Mouse (Mus musculus) embryonic facial prominence, embryonic 13.5 days (tissue): Measurements from ENCODE around the gene Pdcd6ip. TPM values are rescaled to one million over a fixed set of nuclear protein-coding genes. Genes with fewer than 3 reads are reported as not detected.

Experiments
- ATAC-seq: fragments of 200-750 bp; cut with Nextera tagmentation; 2 replicates; pipeline ENCODE4 v1.8.0; 2017; ENCODE audit warnings: low read depth; ENCODE audit not compliant: insufficient number of reproducible peaks, insufficient read depth, low FRiP score, low TSS enrichment
- H3K27ac ChIP-seq: fragments of 300-500 bp; sonication (generic); 2 replicates; pipeline ENCODE4 v1.5.1; 2015; ENCODE audit warnings: moderate library complexity, mild to moderate bottlenecking, inconsistent platforms
- H3K27me3 ChIP-seq: fragments of 300-500 bp; sonication (generic); 2 replicates; pipeline ENCODE4 v1.6.1; 2015; ENCODE audit warnings: mild to moderate bottlenecking, inconsistent platforms
- H3K36me3 ChIP-seq: fragments of 300-500 bp; sonication (generic); 2 replicates; pipeline ENCODE4 v1.6.1; 2015; ENCODE audit warnings: mild to moderate bottlenecking, inconsistent platforms
- H3K4me1 ChIP-seq: fragments of 300-500 bp; sonication (generic); 2 replicates; pipeline ENCODE4 v1.6.1; 2015; ENCODE audit warnings: inconsistent platforms
- H3K4me2 ChIP-seq: fragments of 300-500 bp; sonication (generic); 2 replicates; pipeline ENCODE4 v1.6.1; 2015; ENCODE audit warnings: moderate library complexity, mild to moderate bottlenecking, inconsistent platforms
- H3K4me3 ChIP-seq: fragments of 300-500 bp; sonication (generic); 2 replicates; pipeline ENCODE4 v1.5.1; 2015; ENCODE audit warnings: mild to moderate bottlenecking, inconsistent platforms
- H3K9ac ChIP-seq: fragments of 300-500 bp; sonication (generic); 2 replicates; pipeline ENCODE4 v1.6.1; 2015; ENCODE audit warnings: mild to moderate bottlenecking, inconsistent platforms
- H3K9me3 ChIP-seq: fragments of 300-500 bp; sonication (generic); 2 replicates; pipeline ENCODE4 v1.6.1; 2016; ENCODE audit warnings: inconsistent platforms
- WGBS: fragments of 180-500 bp; shearing (Covaris S2); methylation state at CpG from one replicate; pipeline ENCODE4 v1.1.7; 2015; ENCODE audit warnings: mixed read lengths; 5-methylcytosine and 5-hydroxymethylcytosine counted together
- polyA plus RNA-seq: library from polyadenylated mRNA; unstranded; fragments of >200 nt; fragmentation: Nextera tagmentation; extraction: Ambion mirVana; gene quantifications from 2 replicates; pipeline ENCODE4 v1.2.1, GENCODE M21; 2015

The Pdcd6ip gene
- polyA plus RNA-seq, 1 experiment from 2014 or later, result 55.5 TPM

- Histone ChIP-seq H3K27me3 (no peaks in the 10 kb centered on the region), H3K4me3 (no peak overlapping the region), H3K4me1 (no peaks in the 10 kb centered on the region), H3K9me3 (no peaks in the 10 kb centered on the region), H3K4me2 (no peak overlapping the region), H3K27ac (no peak overlapping the region), H3K9ac (no peak overlapping the region), H3K36me3 (no peaks in the 10 kb centered on the region)
- ATAC-seq, result no peak
- WGBS, result 77% methylated on average over 3 of the region's 3 CpGs
Observed at GRCm38 (mm10) chr9:113644076-113644475, 64.0 kb downstream of the Pdcd6ip start.

GRCm38 (mm10) chr9:113643669-113644068 lies 64.4 kb downstream of the Pdcd6ip start:
- H3K4me1 ChIP-seq, result no peaks in the 10 kb centered on the region
- no peaks in the 10 kb centered on the region for H3K27me3 ChIP-seq
- no peak overlapping the region for H3K4me3 ChIP-seq
- H3K4me2 ChIP-seq, result no peak overlapping the region
- ATAC-seq, result no peak
- H3K9ac ChIP-seq, result no peak overlapping the region
- no peaks in the 10 kb centered on the region for H3K9me3 ChIP-seq
- 78% methylated on average over 15 of the region's 15 CpGs for WGBS
- H3K27ac ChIP-seq, result no peak overlapping the region
- no peaks in the 10 kb centered on the region for H3K36me3 ChIP-seq

- Histone ChIP-seq H3K27ac (no peak overlapping the region), H3K36me3 (no peaks in the 10 kb centered on the region), H3K4me3 (no peak overlapping the region), H3K9me3 (0 out of 2 replicates have a peak, but pooled peaks cover 5% of the 10 kb centered on the region), H3K4me2 (no peak overlapping the region), H3K4me1 (peaks cover 3% of the 10 kb centered on the region), H3K9ac (no peak overlapping the region), H3K27me3 (peaks cover 5% of the 10 kb centered on the region; the same call in 1 of the 2 replicates)
- no peak for ATAC-seq
- 15% methylated on average over 7 of the region's 7 CpGs for WGBS
Observed at GRCm38 (mm10) chr9:113634986-113635385, 73.1 kb downstream of the Pdcd6ip start.

DNA sequence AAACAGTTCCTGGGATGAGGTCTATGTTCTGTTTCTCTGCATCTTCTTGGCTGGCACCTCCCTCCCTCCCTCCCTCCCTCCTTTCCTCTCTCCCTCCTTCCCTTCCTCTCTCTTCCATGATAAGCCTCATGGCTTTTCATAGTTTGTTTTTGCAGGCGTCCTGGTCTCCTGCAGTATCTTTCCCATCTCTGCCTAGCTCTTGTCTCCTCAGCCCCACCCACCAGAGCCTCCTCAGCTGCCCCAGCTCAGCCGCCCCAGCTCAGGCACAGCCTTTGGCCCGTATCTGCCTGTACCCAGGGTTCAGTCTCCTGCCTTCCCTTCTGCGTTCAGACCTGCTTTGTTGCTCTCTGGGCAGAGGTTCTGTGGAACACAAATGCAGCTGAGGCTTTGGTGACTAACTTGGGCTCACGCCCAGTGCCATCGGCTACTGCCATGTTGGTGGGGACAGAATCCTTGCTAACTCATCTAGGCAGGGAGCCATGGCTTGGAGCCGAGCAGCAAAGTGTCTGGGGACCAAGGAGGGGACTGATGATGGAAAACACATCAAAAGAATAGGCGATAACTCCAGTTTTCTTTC lies 74.8 kb downstream of the Pdcd6ip start:
- H3K4me2 ChIP-seq, result no peak overlapping the region
- no peak for ATAC-seq
- H3K27ac ChIP-seq, result no peak overlapping the region
- peaks cover 5% of the 10 kb centered on the region; the same call in 1 of the 2 replicates for H3K27me3 ChIP-seq
- peaks cover 3% of the 10 kb centered on the region for H3K4me1 ChIP-seq
- H3K9me3 ChIP-seq, result 0 out of 2 replicates have a peak, but pooled peaks cover 5% of the 10 kb centered on the region
- 69% methylated on average over 8 of the region's 8 CpGs for WGBS
- no peaks in the 10 kb centered on the region for H3K36me3 ChIP-seq
- no peak overlapping the region for H3K9ac ChIP-seq
- no peak overlapping the region for H3K4me3 ChIP-seq

GRCm38 (mm10) chr9:113632350-113633043 lies 75.6 kb downstream of the Pdcd6ip start:
- no peaks in the 10 kb centered on the region for H3K36me3 ChIP-seq
- 0 out of 2 replicates have a peak, but pooled peaks cover 5% of the 10 kb centered on the region for H3K9me3 ChIP-seq
- no peak overlapping the region for H3K4me2 ChIP-seq
- H3K4me3 ChIP-seq, result no peak overlapping the region
- no peak for ATAC-seq
- H3K27ac ChIP-seq, result no peak overlapping the region
- H3K4me1 ChIP-seq, result peaks cover 3% of the 10 kb centered on the region
- WGBS, result 68% methylated on average over 9 of the region's 9 CpGs
- peaks cover 5% of the 10 kb centered on the region; the same call in 1 of the 2 replicates for H3K27me3 ChIP-seq
- no peak overlapping the region for H3K9ac ChIP-seq

DNA sequence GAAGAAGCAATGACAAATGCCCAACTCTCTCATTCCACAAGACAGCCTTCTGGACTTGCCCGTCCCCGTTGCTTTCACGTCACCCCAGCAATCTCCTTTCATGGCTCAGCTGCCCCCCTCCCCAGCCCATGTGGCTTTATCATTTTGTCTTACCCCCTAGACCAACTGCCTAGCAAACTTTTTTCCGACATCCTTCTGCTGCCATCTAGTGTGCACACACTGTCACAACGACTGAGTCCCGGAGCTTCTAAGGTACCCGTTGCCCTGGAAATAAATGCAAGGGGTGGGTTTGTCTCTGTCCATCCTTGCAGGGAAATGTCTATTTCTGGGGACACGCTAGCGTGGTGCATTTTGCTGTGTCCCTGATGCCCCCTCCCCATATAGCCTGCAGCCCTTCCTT lies 78.4 kb downstream of the Pdcd6ip start:
- no peak for ATAC-seq
- Histone ChIP-seq H3K4me3 (no peak overlapping the region), H3K9ac (no peak overlapping the region), H3K36me3 (no peaks in the 10 kb centered on the region), H3K27ac (no peak overlapping the region), H3K4me2 (no peak overlapping the region), H3K4me1 (no peaks in the 10 kb centered on the region), H3K9me3 (no peaks in the 10 kb centered on the region), H3K27me3 (peaks cover 5% of the 10 kb centered on the region; the same call in 1 of the 2 replicates)
- 3% methylated on average over 9 of the region's 9 CpGs for WGBS

DNA sequence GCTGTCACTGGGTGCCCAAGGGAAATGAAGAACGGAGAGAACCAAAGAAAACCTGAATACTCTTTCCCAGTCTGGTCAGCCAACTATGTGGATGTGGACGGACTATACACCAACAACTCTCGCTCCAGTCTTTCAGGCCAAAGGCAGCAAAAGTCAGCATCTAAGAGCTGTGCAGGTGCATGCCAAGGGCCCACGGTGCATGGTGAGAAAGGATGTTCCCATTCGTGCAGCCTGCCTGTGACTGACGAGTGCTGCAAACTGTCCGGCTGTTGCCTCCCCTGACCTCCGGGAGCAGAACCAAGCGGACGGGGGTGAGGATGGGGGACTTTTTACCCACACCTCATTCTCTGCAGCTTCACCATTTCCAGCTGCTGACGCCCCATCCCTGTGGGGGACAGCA lies 78.9 kb downstream of the Pdcd6ip start:
- Histone ChIP-seq H3K9me3 (no peaks in the 10 kb centered on the region), H3K27ac (no peak overlapping the region), H3K27me3 (peaks cover 5% of the 10 kb centered on the region; the same call in 1 of the 2 replicates), H3K9ac (no peak overlapping the region), H3K4me3 (no peak overlapping the region), H3K36me3 (no peaks in the 10 kb centered on the region), H3K4me1 (no peaks in the 10 kb centered on the region), H3K4me2 (no peak overlapping the region)
- ATAC-seq, result no peak; the same call in 1 of the 2 replicates
- WGBS, result 80% methylated on average over 11 of the region's 11 CpGs

DNA sequence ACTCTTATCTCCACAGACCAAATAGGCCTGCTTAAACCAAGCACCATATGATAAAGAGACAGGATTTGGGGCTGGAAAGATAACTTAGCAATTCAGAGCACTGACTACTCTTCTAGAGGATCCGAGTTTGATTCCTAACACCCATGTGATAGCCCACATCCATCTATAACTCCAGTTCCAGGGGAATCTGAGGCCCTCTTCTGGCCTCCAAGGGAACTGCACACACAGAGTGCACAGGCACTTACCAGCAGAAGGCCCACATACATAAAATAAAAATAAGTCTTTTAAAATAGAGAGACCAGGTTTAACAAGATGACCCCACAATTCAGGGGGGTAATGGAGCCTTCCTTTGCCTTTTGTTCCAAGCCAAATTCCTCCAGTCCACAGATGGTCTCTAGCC lies 79.3 kb downstream of the Pdcd6ip start:
- Histone ChIP-seq H3K9me3 (no peaks in the 10 kb centered on the region), H3K4me3 (no peak overlapping the region), H3K27me3 (peaks cover 5% of the 10 kb centered on the region; the same call in 1 of the 2 replicates), H3K9ac (no peak overlapping the region), H3K4me2 (no peak overlapping the region), H3K27ac (no peak overlapping the region), H3K36me3 (no peaks in the 10 kb centered on the region), H3K4me1 (no peaks in the 10 kb centered on the region)
- WGBS, result 98% methylated on average over 1 of the region's 1 CpGs
- ATAC-seq, result no peak

- Histone ChIP-seq H3K9me3 (no peaks in the 10 kb centered on the region), H3K4me3 (no peak overlapping the region), H3K27me3 (peaks cover 5% of the 10 kb centered on the region; the same call in 1 of the 2 replicates), H3K4me2 (no peak overlapping the region), H3K27ac (no peak overlapping the region), H3K9ac (no peak overlapping the region), H3K4me1 (no peaks in the 10 kb centered on the region), H3K36me3 (no peaks in the 10 kb centered on the region)
- no peak for ATAC-seq
- 66% methylated on average over 10 of the region's 10 CpGs for WGBS
Observed at GRCm38 (mm10) chr9:113626730-113627129, 81.3 kb downstream of the Pdcd6ip start.

DNA sequence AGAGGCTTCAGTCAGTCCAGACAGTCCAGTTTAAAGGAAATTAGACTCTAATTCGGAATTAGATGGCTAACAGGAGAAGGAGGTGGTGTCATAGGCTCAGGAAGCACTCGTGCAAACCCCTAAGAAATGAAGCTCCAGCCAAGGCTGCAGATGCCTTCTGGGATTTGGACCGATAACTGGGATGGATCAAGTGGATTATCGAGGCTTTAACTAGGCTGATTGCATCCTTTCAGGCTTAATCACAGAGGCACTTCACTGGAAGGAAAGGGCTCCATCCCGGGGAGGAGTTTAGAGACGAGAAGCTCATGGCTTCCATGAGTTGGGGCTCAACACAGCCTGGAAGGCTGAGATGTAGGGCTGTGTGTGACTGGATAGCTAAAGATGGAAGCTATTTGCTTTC lies 84.0 kb downstream of the Pdcd6ip start:
- ATAC-seq, result no peak

GRCm38 (mm10) chr9:113617081-113617480 lies 91.0 kb downstream of the Pdcd6ip start:
- no peaks in the 10 kb centered on the region for H3K36me3 ChIP-seq
- H3K9me3 ChIP-seq, result no peaks in the 10 kb centered on the region
- H3K27me3 ChIP-seq, result no peaks in the 10 kb centered on the region
- ATAC-seq, result no peak
- no peak overlapping the region for H3K4me3 ChIP-seq
- no peaks in the 10 kb centered on the region for H3K4me1 ChIP-seq
- H3K9ac ChIP-seq, result no peak overlapping the region
- WGBS, result 88% methylated on average over 6 of the region's 6 CpGs
- H3K4me2 ChIP-seq, result no peak overlapping the region
- H3K27ac ChIP-seq, result no peak overlapping the region

More for the DNA sequence above, 84.0 kb downstream of the Pdcd6ip start:
- Histone ChIP-seq H3K4me1 (no peaks in the 10 kb centered on the region), H3K9ac (no peak overlapping the region), H3K4me3 (no peak overlapping the region), H3K4me2 (no peak overlapping the region), H3K9me3 (no peaks in the 10 kb centered on the region), H3K27me3 (no peaks in the 10 kb centered on the region), H3K36me3 (no peaks in the 10 kb centered on the region), H3K27ac (no peak overlapping the region)
- 59% methylated on average over 6 of the region's 6 CpGs for WGBS

DNA sequence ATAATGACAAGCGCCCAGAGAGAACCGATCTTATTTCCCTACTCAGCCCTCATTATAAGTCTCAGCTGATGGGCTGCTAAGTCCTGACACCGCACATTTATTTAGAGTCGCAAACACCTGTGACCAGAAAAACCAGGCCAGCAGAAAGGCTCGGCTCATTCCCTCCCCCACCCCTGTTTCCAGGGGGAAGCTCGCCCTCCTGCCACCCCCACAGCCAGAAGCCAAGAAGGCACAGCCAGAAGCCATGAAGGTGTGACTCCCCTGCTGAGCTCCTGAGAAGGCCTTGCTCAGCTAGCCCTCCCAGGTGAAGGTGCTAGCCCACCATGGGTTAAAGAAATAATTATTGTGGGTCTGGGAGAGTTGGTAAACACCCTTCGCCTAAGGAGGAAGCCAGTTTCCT lies 97.3 kb downstream of the Pdcd6ip start:
- ATAC-seq, result no peak
- no peak overlapping the region for H3K4me2 ChIP-seq
- no peak overlapping the region for H3K9ac ChIP-seq
- no peaks in the 10 kb centered on the region for H3K9me3 ChIP-seq
- WGBS, result 65% methylated on average over 7 of the region's 7 CpGs
- no peaks in the 10 kb centered on the region for H3K36me3 ChIP-seq
- no peaks in the 10 kb centered on the region for H3K4me1 ChIP-seq
- H3K4me3 ChIP-seq, result no peak overlapping the region
- no peaks in the 10 kb centered on the region for H3K27me3 ChIP-seq
- H3K27ac ChIP-seq, result no peak overlapping the region
